Mouse (Mus musculus) embryonic fibroblast, embryonic 13.5 days (primary cell): ENCODE measurements around the gene Pnrc2.

Source experiments
- CTCF ChIP-seq: IDR thresholded peaks from 2 replicates; pipeline ENCODE4 v1.5.1; 2011; ENCODE audit warnings: mild to moderate bottlenecking, control low read depth, low read length, moderate library complexity, borderline replicate concordance; ENCODE audit not compliant: insufficient read depth
- POLR2A ChIP-seq: IDR thresholded peaks from 2 replicates; pipeline ENCODE4 v1.6.1; 2011; ENCODE audit warnings: low read depth, mild to moderate bottlenecking, control low read depth, low read length, moderate library complexity

DNA sequence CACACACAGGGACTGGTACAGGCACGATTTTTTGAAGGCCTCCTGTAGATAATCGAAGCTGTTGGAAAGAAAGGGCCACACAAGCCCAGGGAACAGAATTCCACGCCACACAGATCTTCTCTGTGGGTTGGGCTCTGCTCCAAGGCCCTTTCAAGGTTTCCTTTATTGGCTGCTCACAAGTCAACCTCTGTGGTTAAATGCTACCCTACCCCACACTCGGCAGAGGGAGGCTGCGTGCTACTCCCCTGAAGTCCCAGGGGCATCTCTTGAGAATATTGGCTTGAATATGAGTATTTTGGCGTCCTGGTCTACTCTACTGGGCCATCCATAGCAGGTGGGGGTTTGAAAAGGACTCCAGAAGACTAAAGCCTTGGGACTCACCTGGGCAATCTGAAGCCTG, 22.5 kb upstream of the Pnrc2 start:
- no peak for TF ChIP-seq POLR2A
- TF ChIP-seq CTCF: no peak
